Mouse (Mus musculus) WW6 (cell line): ENCODE results near the gene Srp54b.
"Not testable (repeated sequence)": the region's sequence is repeated elsewhere in the genome, so short reads cannot be mapped to it uniquely, and the experiment has no call there.

Source experiments
- DNase-seq: peaks from one replicate; pipeline ENCODE4 v3.0.0-alpha.2; 2013; ENCODE audit warnings: low read depth, low spot score

Gene Srp54b

DNA sequence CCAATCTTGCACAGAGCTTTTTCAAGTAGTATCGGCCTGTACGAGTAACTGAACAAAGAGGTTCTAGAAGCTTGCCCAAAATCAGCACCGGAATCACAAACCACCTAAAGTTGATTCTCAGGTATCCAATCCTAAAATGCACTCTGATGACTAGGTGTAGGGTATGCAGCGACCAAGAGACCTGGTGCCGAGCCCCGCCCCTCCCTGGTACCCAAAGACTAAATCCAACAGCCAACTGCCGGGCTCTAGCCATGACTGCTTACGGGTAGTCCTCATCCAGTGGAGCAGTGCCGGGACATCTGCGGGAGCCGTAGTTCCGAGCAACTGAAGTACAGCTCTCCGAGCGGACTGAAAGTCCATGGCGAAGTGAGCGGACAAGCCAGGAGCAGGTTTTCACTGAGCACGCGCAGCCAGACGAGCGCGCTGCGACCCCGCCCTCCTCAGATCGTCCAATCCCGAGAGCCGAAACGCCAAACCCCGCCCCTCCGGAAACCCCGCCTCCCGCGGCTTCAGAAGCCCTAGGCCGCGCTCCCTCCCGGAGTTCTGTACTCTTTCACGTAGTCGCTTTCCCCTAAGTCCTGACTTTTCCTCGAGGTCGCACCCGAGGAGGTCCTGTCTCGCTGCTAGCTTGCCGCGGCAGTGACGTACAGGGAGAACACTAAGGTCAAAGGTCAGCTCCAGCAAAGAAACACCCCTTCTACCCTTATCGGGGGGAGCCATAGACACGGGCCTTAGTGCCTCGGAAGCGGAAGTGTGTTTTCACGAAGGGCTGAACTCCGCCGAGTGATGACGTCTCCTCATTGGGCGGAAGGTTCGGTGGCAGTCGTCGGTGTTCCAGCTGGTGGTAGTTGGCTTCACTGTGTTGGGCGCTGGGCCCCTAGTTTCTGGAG is at the start of gene Srp54b:
Srp54b (plus strand) TSS at position 546 of the 890 bp plus-strand sequence.
- not testable (repeated sequence) for DNase-seq

DNA sequence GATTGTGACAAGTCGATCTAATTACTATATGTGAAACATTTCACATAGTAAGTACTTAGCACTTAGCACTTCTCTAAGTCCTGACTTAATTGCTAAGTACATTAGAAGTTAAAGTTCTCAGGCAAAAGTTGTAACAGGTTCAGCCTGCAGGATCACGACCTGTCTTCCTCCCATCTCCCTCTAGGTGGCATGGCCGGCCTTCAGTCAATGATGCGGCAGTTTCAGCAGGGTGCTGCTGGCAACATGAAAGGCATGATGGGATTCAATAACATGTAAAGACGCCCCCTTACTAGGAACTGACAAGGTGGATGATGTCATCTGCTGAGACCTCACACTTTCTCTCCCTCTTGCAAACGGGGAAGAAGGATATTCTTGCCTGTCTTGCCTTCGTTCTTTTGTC is 42.3 kb upstream of the Srp54b start:
- DNase-seq, result not testable (repeated sequence)

DNA sequence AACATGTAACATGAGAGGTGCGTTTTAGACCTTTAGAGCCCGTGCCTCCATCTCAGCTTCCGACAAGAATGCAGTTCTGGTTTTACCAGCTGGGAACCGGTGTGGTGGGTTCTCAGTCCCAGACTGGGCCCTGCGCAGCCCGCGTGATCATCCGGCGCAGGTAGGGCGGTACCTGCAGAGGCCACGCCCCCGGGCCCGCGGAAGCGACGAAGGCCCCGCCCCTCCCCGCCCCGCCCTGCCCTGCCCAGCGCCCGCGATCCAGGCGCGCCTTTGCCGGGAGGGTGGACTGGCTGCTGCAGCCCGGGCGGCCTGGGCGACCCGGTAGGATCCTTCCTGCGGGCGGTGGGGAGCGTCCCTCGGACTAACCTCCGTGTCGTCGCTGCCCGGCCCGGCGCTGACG is 30.7 kb upstream of the Srp54b start, which contains the start of gene Fam177a:
Fam177a (plus strand) TSS at position 228 of the 400 bp plus-strand sequence.
- not testable (repeated sequence) for DNase-seq

DNA sequence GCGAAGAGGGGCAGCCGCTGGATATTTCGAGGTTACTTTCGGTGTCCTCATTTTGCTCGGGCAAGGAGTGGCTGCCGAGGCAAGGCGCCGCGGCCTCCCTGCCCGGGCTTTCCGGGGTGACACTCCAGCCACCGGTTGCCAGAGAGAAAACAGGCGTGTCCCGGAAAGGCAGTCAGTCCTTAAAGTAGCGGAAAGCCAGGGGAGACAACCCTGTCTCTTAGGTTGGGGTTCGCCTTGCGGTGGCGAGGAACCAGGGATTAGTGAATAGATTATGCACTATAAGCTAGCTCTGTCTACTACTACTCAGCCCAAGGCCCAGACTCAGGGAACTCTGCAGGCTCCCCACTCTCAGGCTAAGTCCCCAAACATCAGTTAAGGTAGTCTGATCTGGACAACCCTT is 30.2 kb upstream of the Srp54b start:
- not testable (repeated sequence) for DNase-seq

DNA sequence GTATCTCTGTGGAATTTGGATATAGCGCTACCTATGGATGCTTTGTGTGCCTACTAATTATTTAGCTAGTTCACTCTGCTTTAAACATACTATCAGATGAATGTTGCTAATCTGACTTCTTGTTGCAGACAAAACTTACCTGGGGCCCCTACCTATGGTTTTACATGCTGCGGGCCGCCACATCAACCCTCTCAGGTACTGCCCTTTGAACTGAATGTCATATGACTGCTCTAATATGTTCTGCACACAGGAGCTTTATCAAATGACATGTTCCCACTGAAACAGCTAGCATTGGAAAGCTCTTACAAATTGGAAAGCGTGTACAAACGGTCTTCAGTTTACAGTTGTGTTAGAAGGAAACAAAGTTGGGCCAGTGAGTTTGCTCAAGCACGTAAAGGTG is 19.4 kb upstream of the Srp54b start:
- not testable (repeated sequence) for DNase-seq

DNA sequence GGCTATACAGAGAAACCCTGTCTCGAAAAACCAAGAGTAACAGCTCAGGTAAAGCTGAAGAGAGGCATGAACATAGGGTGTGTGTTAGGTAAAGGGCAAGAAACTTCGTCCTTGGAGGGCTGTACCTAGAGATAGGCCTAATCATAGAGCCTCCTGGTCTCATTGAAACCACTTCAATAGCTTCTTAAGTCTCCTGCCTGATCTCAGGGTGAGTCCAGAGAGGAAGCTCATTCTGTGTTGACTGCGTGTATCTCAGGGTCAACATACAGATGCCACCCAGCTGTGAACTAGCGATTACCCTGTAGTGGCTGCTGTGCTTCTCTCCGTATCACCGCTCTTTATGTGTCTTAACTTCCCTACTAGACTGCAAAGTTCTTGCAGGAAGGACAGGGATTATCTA is 17.0 kb upstream of the Srp54b start:
- DNase-seq, result not testable (repeated sequence)

DNA sequence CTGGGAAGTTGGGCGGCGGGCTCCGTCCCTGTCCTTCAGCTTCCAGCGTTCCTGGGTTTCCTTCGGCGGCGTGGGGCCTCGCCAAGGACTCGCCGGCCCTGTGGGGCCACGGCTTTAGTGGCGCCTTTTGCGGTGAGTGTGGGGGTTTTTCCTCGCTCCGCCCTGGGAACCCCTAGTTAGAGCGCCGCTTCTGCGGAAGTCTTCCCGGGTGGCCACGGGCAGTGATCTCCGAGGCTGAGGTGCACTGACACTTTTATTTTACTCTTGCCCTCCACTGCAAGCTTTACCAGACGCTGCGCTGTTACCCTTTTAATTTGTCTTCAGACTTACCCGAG is 512 bp downstream of the Srp54b start:
- DNase-seq, result not testable (repeated sequence)

DNA sequence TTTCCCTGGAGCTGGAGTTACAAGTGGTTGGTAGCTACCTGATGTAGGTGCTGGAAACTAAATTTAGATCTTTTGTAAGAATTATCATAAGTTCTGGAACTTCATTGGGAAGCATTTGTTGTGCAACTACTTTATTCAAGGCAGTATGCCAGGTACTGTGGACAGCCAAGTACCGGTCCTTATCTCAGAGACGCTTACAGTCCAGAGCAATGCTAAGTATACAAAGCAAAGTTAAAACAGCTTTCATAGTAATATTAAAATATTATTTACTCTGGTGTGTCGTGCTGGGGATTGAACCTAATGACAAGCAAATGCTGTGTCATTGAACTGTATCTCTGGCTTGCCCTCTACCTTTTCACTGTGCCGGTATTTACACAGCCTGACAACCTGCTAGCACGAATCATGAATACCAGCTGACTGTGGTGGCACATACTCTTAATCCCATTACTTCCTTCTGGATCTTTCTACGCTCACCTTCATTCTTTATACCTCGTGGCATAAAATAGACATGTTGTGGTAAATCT is 12.2 kb downstream of the Srp54b start:
- DNase-seq, result not testable (repeated sequence)

DNA sequence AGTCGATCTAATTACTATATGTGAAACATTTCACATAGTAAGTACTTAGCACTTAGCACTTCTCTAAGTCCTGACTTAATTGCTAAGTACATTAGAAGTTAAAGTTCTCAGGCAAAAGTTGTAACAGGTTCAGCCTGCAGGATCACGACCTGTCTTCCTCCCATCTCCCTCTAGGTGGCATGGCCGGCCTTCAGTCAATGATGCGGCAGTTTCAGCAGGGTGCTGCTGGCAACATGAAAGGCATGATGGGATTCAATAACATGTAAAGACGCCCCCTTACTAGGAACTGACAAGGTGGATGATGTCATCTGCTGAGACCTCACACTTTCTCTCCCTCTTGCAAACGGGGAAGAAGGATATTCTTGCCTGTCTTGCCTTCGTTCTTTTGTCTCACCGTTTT is 32.8 kb downstream of the Srp54b start:
- not testable (repeated sequence) for DNase-seq

DNA sequence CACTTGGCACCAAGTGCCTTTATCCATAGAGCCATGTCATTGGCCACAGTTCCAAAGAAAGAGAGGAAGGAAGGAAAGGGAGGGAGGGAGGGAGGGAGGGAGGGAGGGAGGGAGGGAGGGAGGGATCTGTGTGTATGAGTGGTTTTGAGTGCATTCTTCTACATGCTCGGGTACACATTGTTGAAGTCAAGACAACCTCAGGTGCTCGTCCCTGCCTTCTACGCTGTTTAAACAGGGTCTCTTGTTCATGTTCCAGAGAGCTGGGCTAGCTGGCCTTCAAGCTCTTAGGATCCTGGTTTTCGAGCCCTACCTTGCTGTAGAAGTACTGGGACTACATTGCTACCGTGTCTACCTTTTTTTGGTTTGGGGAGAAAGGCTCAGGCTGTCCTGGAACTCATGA is 34.2 kb downstream of the Srp54b start:
- DNase-seq, result not testable (repeated sequence)

DNA sequence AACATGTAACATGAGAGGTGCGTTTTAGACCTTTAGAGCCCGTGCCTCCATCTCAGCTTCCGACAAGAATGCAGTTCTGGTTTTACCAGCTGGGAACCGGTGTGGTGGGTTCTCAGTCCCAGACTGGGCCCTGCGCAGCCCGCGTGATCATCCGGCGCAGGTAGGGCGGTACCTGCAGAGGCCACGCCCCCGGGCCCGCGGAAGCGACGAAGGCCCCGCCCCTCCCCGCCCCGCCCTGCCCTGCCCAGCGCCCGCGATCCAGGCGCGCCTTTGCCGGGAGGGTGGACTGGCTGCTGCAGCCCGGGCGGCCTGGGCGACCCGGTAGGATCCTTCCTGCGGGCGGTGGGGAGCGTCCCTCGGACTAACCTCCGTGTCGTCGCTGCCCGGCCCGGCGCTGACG is 44.4 kb downstream of the Srp54b start, which contains the start of gene 1700047I17Rik2:
1700047I17Rik2 (plus strand) TSS at position 287 of the 400 bp plus-strand sequence.
- not testable (repeated sequence) for DNase-seq

DNA sequence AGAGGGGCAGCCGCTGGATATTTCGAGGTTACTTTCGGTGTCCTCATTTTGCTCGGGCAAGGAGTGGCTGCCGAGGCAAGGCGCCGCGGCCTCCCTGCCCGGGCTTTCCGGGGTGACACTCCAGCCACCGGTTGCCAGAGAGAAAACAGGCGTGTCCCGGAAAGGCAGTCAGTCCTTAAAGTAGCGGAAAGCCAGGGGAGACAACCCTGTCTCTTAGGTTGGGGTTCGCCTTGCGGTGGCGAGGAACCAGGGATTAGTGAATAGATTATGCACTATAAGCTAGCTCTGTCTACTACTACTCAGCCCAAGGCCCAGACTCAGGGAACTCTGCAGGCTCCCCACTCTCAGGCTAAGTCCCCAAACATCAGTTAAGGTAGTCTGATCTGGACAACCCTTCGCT is 44.9 kb downstream of the Srp54b start:
- not testable (repeated sequence) for DNase-seq

DNA sequence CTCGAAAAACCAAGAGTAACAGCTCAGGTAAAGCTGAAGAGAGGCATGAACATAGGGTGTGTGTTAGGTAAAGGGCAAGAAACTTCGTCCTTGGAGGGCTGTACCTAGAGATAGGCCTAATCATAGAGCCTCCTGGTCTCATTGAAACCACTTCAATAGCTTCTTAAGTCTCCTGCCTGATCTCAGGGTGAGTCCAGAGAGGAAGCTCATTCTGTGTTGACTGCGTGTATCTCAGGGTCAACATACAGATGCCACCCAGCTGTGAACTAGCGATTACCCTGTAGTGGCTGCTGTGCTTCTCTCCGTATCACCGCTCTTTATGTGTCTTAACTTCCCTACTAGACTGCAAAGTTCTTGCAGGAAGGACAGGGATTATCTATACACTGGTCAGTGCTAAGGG is 58.0 kb downstream of the Srp54b start:
- not testable (repeated sequence) for DNase-seq

DNA sequence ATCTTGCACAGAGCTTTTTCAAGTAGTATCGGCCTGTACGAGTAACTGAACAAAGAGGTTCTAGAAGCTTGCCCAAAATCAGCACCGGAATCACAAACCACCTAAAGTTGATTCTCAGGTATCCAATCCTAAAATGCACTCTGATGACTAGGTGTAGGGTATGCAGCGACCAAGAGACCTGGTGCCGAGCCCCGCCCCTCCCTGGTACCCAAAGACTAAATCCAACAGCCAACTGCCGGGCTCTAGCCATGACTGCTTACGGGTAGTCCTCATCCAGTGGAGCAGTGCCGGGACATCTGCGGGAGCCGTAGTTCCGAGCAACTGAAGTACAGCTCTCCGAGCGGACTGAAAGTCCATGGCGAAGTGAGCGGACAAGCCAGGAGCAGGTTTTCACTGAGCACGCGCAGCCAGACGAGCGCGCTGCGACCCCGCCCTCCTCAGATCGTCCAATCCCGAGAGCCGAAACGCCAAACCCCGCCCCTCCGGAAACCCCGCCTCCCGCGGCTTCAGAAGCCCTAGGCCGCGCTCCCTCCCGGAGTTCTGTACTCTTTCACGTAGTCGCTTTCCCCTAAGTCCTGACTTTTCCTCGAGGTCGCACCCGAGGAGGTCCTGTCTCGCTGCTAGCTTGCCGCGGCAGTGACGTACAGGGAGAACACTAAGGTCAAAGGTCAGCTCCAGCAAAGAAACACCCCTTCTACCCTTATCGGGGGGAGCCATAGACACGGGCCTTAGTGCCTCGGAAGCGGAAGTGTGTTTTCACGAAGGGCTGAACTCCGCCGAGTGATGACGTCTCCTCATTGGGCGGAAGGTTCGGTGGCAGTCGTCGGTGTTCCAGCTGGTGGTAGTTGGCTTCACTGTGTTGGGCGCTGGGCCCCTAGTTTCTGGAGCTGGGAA is 75.0 kb downstream of the Srp54b start, which contains the start of gene Srp54c:
Srp54c (plus strand) TSS at position 543 of the 894 bp plus-strand sequence.
- not testable (repeated sequence) for DNase-seq

DNA sequence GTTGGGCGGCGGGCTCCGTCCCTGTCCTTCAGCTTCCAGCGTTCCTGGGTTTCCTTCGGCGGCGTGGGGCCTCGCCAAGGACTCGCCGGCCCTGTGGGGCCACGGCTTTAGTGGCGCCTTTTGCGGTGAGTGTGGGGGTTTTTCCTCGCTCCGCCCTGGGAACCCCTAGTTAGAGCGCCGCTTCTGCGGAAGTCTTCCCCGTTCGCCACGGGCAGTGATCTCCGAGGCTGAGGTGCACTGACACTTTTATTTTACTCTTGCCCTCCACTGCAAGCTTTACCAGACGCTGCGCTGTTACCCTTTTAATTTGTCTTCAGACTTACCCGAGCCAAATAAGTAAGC is 75.6 kb downstream of the Srp54b start:
- DNase-seq, result not testable (repeated sequence)
